Mouse (Mus musculus) CH12.LX (cell line): ENCODE measurements around the gene Urgcp.

ENCODE experiments used
- CTCF ChIP-seq, 2 experiments: IDR thresholded peaks in 1 of 2; conservative IDR thresholded peaks in 1 of 2; 2 replicates each; pipeline ENCODE4 v1.5.1; 2011 to 2012; ENCODE audit warnings: low read depth in 2 of 2, low read length in 2 of 2, improper control_type of control experiment in 1 of 2, inconsistent platforms in 1 of 2, mild to moderate bottlenecking in 1 of 2, moderate library complexity in 1 of 2
- JUND ChIP-seq: conservative IDR thresholded peaks from 2 replicates; pipeline ENCODE4 v1.6.1; 2011; ENCODE audit warnings: low read depth, low read length, improper control_type of control experiment
- RAD21 ChIP-seq: IDR thresholded peaks from 2 replicates; pipeline ENCODE4 v1.6.1; 2011; ENCODE audit warnings: low read depth, mild to moderate bottlenecking, low read length, improper control_type of control experiment, moderate library complexity
- USF1 ChIP-seq: IDR thresholded peaks from 2 replicates; pipeline ENCODE4 v1.6.1; 2014; ENCODE audit warnings: low read depth, mild to moderate bottlenecking, inconsistent platforms, low read length, improper control_type of control experiment
- ZNF384 ChIP-seq: IDR thresholded peaks from 2 replicates; pipeline ENCODE4 v1.6.1; 2012; ENCODE audit warnings: low read depth, low read length, improper control_type of control experiment, inconsistent platforms

DNA sequence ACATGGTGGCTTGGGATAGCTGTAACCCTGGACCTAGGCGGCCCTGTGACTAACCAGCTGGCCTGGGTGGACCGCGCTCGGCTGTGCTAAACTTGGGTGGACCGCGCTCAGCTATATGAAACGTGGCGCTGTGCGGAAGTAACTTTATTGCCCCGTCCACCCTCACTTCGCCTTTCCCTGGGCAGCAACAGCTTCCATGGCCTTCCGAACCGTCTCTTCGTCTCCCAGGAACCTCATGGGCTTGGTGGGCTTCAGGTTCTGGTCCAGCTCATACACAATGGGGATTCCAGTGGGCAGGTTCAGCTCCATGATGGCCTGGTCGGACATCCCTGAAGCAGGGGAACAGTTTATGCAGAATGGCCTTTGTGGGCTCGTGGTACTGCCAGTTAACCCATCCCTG, 39.3 kb upstream of the Urgcp start:
- TF ChIP-seq RAD21 (no peak), USF1 (no peak), ZNF384 (no peak), JUND (no peak), CTCF (conservative IDR thresholded peaks at IDR 0.05 in 1 of 2, IDR thresholded peaks at IDR 0.05 in 1 of 2; ENCODE audit: low read depth in 2 of 2, low read length in 2 of 2) (no peak)
